Mouse (Mus musculus) liver, embryonic 14.5 days (tissue): ENCODE data around the gene Wdr24.

Experiments
- CTCF ChIP-seq: IDR thresholded peaks from 2 replicates; pipeline ENCODE4 v1.5.1; 2016; ENCODE audit warnings: antibody characterized with exemption, low read depth, control low read depth
- EP300 ChIP-seq: IDR thresholded peaks from 2 replicates; pipeline ENCODE4 v1.6.1; 2016; ENCODE audit warnings: antibody characterized with exemption, low read depth

DNA sequence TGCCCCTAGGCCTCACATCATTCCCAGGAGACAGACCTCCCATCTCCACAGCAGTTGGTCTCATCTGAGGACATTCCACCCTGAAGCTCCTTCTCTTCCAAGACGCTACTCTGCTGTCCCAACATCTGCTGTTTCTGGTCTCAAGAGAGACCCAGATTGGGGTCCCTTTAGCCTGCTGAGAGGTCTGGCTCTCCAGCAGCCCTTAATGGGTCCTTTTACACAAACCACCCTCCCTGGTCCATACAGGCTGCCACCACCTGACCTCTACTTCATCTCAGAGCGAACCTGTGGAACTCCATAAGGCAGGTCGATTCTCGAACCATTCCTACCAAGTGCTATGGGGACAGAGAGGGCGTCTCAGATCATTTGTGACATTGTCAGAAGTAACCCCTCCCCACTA lies 15.4 kb upstream of the Wdr24 start:
- TF ChIP-seq CTCF (no peak), EP300 (no peak)
